Mouse (Mus musculus): ENCODE measurements around the gene Usp51.
"Not testable (repeated sequence)": the region's sequence is repeated elsewhere in the genome, so short reads cannot be mapped to it uniquely, and the experiment has no call there.

DNA sequence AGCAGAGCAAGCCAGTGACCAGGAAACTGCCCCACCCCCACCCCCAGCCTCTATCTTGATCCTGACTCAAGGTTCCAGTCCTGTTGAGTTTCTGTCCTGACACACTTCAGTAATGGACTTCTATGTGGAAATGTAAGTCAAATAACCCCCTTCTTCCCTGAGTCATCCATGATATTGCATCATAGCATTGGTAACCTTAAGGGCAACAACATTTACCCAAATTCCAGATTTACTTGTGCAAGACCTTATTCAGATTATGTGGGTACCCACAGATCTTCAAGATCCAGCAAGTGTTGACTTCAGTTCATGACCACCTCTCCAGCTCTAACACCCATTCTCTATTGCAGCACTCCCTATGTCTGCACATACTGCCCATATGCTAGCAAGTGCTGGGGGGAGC is 25.3 kb downstream of the Usp51 start:
- not testable (repeated sequence) for TF ChIP-seq POLR2A (IDR thresholded peaks at IDR 0.05; ENCODE audit: borderline replicate concordance, insufficient read depth, low read length); CTCF (IDR thresholded peaks at IDR 0.05; ENCODE audit: borderline replicate concordance, insufficient read depth, low read depth, low read length)
